Mouse (Mus musculus): ENCODE results near the gene Crabp2. TPM values are rescaled to one million over a fixed set of nuclear protein-coding genes. Genes with fewer than 3 reads are reported as not detected.

Gene Crabp2
- not detected for polyA plus RNA-seq (2015; fragmentation: Illumina TruSeq; extraction: RNeasy Lipid Tissue Mini Kit (QIAGEN cat#74804); ENCODE audit: insufficient read depth, low replicate concordance)

GRCm38 (mm10) chr3:87948378-87949265 is at the start of gene Crabp2:
Gene Crabp2, plus strand, starts transcription at chr3:87948666.

GRCm38 (mm10) chr3:87905880-87906485 is 42.5 kb upstream of the Crabp2 start, which contains the start of gene Hdgf:
Gene Hdgf, plus strand, starts transcription at chr3:87906321.

GRCm38 (mm10) chr3:87919336-87920108 is 28.9 kb upstream of the Crabp2 start, which contains the start of gene Mrpl24:
Gene Mrpl24, plus strand, starts transcription at chr3:87919506.

GRCm38 (mm10) chr3:87930078-87930795 is 18.2 kb upstream of the Crabp2 start, which contains the start of the genes Isg20l2 and Rrnad1:
Gene Isg20l2, plus strand, starts transcription at chr3:87930314.
Gene Rrnad1, minus strand, starts transcription at chr3:87930717.

GRCm38 (mm10) chr3:87970939-87971488 is 22.5 kb downstream of the Crabp2 start, which contains the start of gene Nes:
Gene Nes, plus strand, starts transcription at chr3:87971078.

GRCm38 (mm10) chr3:88000181-88000580 is 51.7 kb downstream of the Crabp2 start, which contains the start of gene Bcan:
Gene Bcan, minus strand, starts transcription at chr3:88000230.

Other genes starting within 250 kb of the Crabp2 start
- gene Lrrc71, start 200.0 kb upstream of the Crabp2 start, polyA plus RNA-seq (2015; fragmentation: Illumina TruSeq; extraction: RNeasy Lipid Tissue Mini Kit (QIAGEN cat#74804); ENCODE audit: insufficient read depth, low replicate concordance), result 0.18 TPM
- gene Ntrk1, start 153.5 kb upstream of the Crabp2 start, polyA plus RNA-seq (2015; fragmentation: Illumina TruSeq; extraction: RNeasy Lipid Tissue Mini Kit (QIAGEN cat#74804); ENCODE audit: insufficient read depth, low replicate concordance), result 0.08 TPM
- 0.46 TPM for gene Insrr, start 151.7 kb upstream of the Crabp2 start, polyA plus RNA-seq (2015; fragmentation: Illumina TruSeq; extraction: RNeasy Lipid Tissue Mini Kit (QIAGEN cat#74804); ENCODE audit: insufficient read depth, low replicate concordance)
- 11.7 TPM for gene Pear1, start 124.4 kb upstream of the Crabp2 start, polyA plus RNA-seq (2015; fragmentation: Illumina TruSeq; extraction: RNeasy Lipid Tissue Mini Kit (QIAGEN cat#74804); ENCODE audit: insufficient read depth, low replicate concordance)
- 15.6 TPM for gene Sh2d2a, start 101.9 kb upstream of the Crabp2 start, polyA plus RNA-seq (2015; fragmentation: Illumina TruSeq; extraction: RNeasy Lipid Tissue Mini Kit (QIAGEN cat#74804); ENCODE audit: insufficient read depth, low replicate concordance)
- gene Prcc, start 63.1 kb upstream of the Crabp2 start, polyA plus RNA-seq (2015; fragmentation: Illumina TruSeq; extraction: RNeasy Lipid Tissue Mini Kit (QIAGEN cat#74804); ENCODE audit: insufficient read depth, low replicate concordance), result 24.6 TPM
- gene Hdgf, start 42.3 kb upstream of the Crabp2 start, polyA plus RNA-seq (2015; fragmentation: Illumina TruSeq; extraction: RNeasy Lipid Tissue Mini Kit (QIAGEN cat#74804); ENCODE audit: insufficient read depth, low replicate concordance), result 113 TPM
- gene Mrpl24, start 29.2 kb upstream of the Crabp2 start, polyA plus RNA-seq (2015; fragmentation: Illumina TruSeq; extraction: RNeasy Lipid Tissue Mini Kit (QIAGEN cat#74804); ENCODE audit: insufficient read depth, low replicate concordance), result 238 TPM
- gene Isg20l2, start 18.4 kb upstream of the Crabp2 start, polyA plus RNA-seq (2015; fragmentation: Illumina TruSeq; extraction: RNeasy Lipid Tissue Mini Kit (QIAGEN cat#74804); ENCODE audit: insufficient read depth, low replicate concordance), result 65.7 TPM
- gene Rrnad1, start 17.9 kb upstream of the Crabp2 start, polyA plus RNA-seq (2015; fragmentation: Illumina TruSeq; extraction: RNeasy Lipid Tissue Mini Kit (QIAGEN cat#74804); ENCODE audit: insufficient read depth, low replicate concordance), result 30.4 TPM
- 2.4 TPM for gene Nes, start 22.4 kb downstream of the Crabp2 start, polyA plus RNA-seq (2015; fragmentation: Illumina TruSeq; extraction: RNeasy Lipid Tissue Mini Kit (QIAGEN cat#74804); ENCODE audit: insufficient read depth, low replicate concordance)
- not detected for gene Bcan, start 51.6 kb downstream of the Crabp2 start, polyA plus RNA-seq (2015; fragmentation: Illumina TruSeq; extraction: RNeasy Lipid Tissue Mini Kit (QIAGEN cat#74804); ENCODE audit: insufficient read depth, low replicate concordance)
- gene Hapln2, start 78.9 kb downstream of the Crabp2 start, polyA plus RNA-seq (2015; fragmentation: Illumina TruSeq; extraction: RNeasy Lipid Tissue Mini Kit (QIAGEN cat#74804); ENCODE audit: insufficient read depth, low replicate concordance), result not detected
- gene Gpatch4, start 94.4 kb downstream of the Crabp2 start, polyA plus RNA-seq (2015; fragmentation: Illumina TruSeq; extraction: RNeasy Lipid Tissue Mini Kit (QIAGEN cat#74804); ENCODE audit: insufficient read depth, low replicate concordance), result 34.2 TPM
- 43.0 TPM for gene Naxe, start 109.8 kb downstream of the Crabp2 start, polyA plus RNA-seq (2015; fragmentation: Illumina TruSeq; extraction: RNeasy Lipid Tissue Mini Kit (QIAGEN cat#74804); ENCODE audit: insufficient read depth, low replicate concordance)
- not detected for gene Ttc24, start 129.6 kb downstream of the Crabp2 start, polyA plus RNA-seq (2015; fragmentation: Illumina TruSeq; extraction: RNeasy Lipid Tissue Mini Kit (QIAGEN cat#74804); ENCODE audit: insufficient read depth, low replicate concordance)
- 1.8 TPM for gene Iqgap3, start 133.3 kb downstream of the Crabp2 start, polyA plus RNA-seq (2015; fragmentation: Illumina TruSeq; extraction: RNeasy Lipid Tissue Mini Kit (QIAGEN cat#74804); ENCODE audit: insufficient read depth, low replicate concordance)
- 77.6 TPM for gene Mef2d, start 193.7 kb downstream of the Crabp2 start, polyA plus RNA-seq (2015; fragmentation: Illumina TruSeq; extraction: RNeasy Lipid Tissue Mini Kit (QIAGEN cat#74804); ENCODE audit: insufficient read depth, low replicate concordance)